Mouse (Mus musculus) CD4-positive naive resting alpha-beta T cell, adult 76 days (primary cell): ENCODE data around the gene Serpina3b. TPM values are rescaled to one million over a fixed set of nuclear protein-coding genes. Genes with fewer than 3 reads are reported as not detected.

Source experiments
- total RNA-seq: library from RNA; stranded (reverse); gene quantifications from one replicate; pipeline ENCODE4 v1.2.4, GENCODE M21; 2023

Serpina3b gene
- not detected for total RNA-seq

GRCm38 (mm10) chr12:104127696-104128095, at the start of gene Serpina3b:
TSS of gene Serpina3b (plus strand) at chr12:104127996.

GRCm38 (mm10) chr12:104100768-104101167, 27.0 kb upstream of the Serpina3b start, which contains the start of gene Serpina5:
TSS of gene Serpina5 (plus strand) at chr12:104101113.

GRCm38 (mm10) chr12:104112333-104112732, 15.5 kb upstream of the Serpina3b start, which contains the start of gene Serpina3a:
TSS of gene Serpina3a (plus strand) at chr12:104112724.

GRCm38 (mm10) chr12:104153656-104154055, 25.9 kb downstream of the Serpina3b start, which contains the start of gene Serpina3c:
TSS of gene Serpina3c (minus strand) at chr12:104153870.

Other genes with a start within 250 kb of the Serpina3b start
- gene Serpina1c, start 223.1 kb upstream of the Serpina3b start, total RNA-seq: not detected
- not detected for gene Serpina1e, start 169.0 kb upstream of the Serpina3b start, total RNA-seq
- not detected for gene Serpina11, start 138.0 kb upstream of the Serpina3b start, total RNA-seq
- gene Serpina9, start 114.2 kb upstream of the Serpina3b start, total RNA-seq: not detected
- gene Serpina12, start 83.6 kb upstream of the Serpina3b start, total RNA-seq: not detected
- gene Serpina5, start 26.9 kb upstream of the Serpina3b start, total RNA-seq: not detected
- not detected for gene Serpina3a, start 15.3 kb upstream of the Serpina3b start, total RNA-seq
- not detected for gene Serpina3c, start 25.9 kb downstream of the Serpina3b start, total RNA-seq
- 1.1 TPM for gene Serpina3f, start 86.5 kb downstream of the Serpina3b start, total RNA-seq
- gene Serpina3g, start 108.2 kb downstream of the Serpina3b start, total RNA-seq: 12.3 TPM
- gene Serpina3i, start 135.1 kb downstream of the Serpina3b start, total RNA-seq: not detected
- not detected for gene Serpina3j, start 186.6 kb downstream of the Serpina3b start, total RNA-seq
- not detected for gene Serpina3k, start 210.5 kb downstream of the Serpina3b start, total RNA-seq
- not detected for gene Serpina3m, start 210.5 kb downstream of the Serpina3b start, total RNA-seq